Mouse (Mus musculus): Measurements from ENCODE around the gene Ctsk. TPM values are rescaled to one million over a fixed set of nuclear protein-coding genes. Genes with fewer than 3 reads are reported as not detected.

The Ctsk gene
- polyA plus RNA-seq, 1 experiment = 8.2 TPM

DNA sequence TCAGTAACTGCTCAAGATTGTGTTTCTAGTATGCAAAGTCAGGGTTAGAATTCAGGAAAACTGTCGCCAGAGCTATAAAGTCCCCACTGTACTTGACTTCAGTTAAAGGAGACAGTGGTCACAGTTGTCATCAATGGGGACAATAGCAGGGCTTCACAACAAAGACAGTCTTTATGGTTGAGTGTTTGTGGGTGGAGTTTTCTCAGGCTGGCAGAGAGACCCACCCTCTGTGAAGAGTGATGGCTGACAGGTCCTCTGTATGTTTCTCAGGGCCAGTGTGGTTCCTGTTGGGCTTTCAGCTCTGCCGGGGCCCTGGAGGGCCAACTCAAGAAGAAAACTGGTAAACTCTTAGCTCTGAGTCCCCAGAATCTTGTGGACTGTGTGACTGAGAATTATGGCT, 3.3 kb downstream of the Ctsk start:
- Histone ChIP-seq H3K4me3 (ENCODE audit: insufficient read depth, low read depth, low read length) (no peak overlapping the region), H3K27me3 (replicated peaks; ENCODE audit: control insufficient read depth, insufficient read depth, low read length) (no peaks in the 10 kb centered on the region), H3K27ac (ENCODE audit: insufficient read depth, low read depth, low read length) (no peak overlapping the region), H3K36me3 (ENCODE audit: control insufficient read depth, insufficient read depth, low read length) (no peaks in the 10 kb centered on the region), H3K4me1 (ENCODE audit: control insufficient read depth, insufficient read depth, low read length) (no peaks in the 10 kb centered on the region)
- WGBS = 62% methylated on average over 2 of the region's 2 CpGs
- DNase-seq = no peak
- TF ChIP-seq POLR2A (IDR thresholded peaks at IDR 0.05; ENCODE audit: low read depth, low read length) = no peak
- TF ChIP-seq CTCF (conservative IDR thresholded peaks at IDR 0.05; ENCODE audit: insufficient read depth, insufficient read length, low read depth, low read length) = no peak

GRCm38 (mm10) chr3:95509348-95509747, 10.3 kb downstream of the Ctsk start:
- Histone ChIP-seq H3K36me3 (ENCODE audit: control insufficient read depth, insufficient read depth, low read length) (no peaks in the 10 kb centered on the region), H3K27ac (ENCODE audit: insufficient read depth, low read depth, low read length) (no peak overlapping the region), H3K27me3 (replicated peaks; ENCODE audit: control insufficient read depth, insufficient read depth, low read length) (no peaks in the 10 kb centered on the region), H3K4me3 (ENCODE audit: insufficient read depth, low read depth, low read length) (no peak overlapping the region), H3K4me1 (ENCODE audit: control insufficient read depth, insufficient read depth, low read length) (no peaks in the 10 kb centered on the region)
- 58% methylated on average over 6 of the region's 6 CpGs for WGBS
- TF ChIP-seq CTCF (conservative IDR thresholded peaks at IDR 0.05; ENCODE audit: insufficient read depth, insufficient read length, low read depth, low read length) (no peak), POLR2A (IDR thresholded peaks at IDR 0.05; ENCODE audit: low read depth, low read length) (no peak)
- no peak for DNase-seq

GRCm38 (mm10) chr3:95511611-95512180, 12.6 kb downstream of the Ctsk start:
- DNase-seq = no peak
- Histone ChIP-seq H3K27me3 (replicated peaks; ENCODE audit: control insufficient read depth, insufficient read depth, low read length) (no peaks in the 10 kb centered on the region), H3K4me3 (ENCODE audit: insufficient read depth, low read depth, low read length) (no peak overlapping the region), H3K4me1 (ENCODE audit: control insufficient read depth, insufficient read depth, low read length) (no peaks in the 10 kb centered on the region), H3K27ac (ENCODE audit: insufficient read depth, low read depth, low read length) (no peak overlapping the region), H3K36me3 (ENCODE audit: control insufficient read depth, insufficient read depth, low read length) (no peaks in the 10 kb centered on the region)
- 68% methylated on average over 9 of the region's 9 CpGs for WGBS
- TF ChIP-seq POLR2A (IDR thresholded peaks at IDR 0.05; ENCODE audit: low read depth, low read length) (no peak), CTCF (conservative IDR thresholded peaks at IDR 0.05; ENCODE audit: insufficient read depth, insufficient read length, low read depth, low read length) (no peak)

DNA sequence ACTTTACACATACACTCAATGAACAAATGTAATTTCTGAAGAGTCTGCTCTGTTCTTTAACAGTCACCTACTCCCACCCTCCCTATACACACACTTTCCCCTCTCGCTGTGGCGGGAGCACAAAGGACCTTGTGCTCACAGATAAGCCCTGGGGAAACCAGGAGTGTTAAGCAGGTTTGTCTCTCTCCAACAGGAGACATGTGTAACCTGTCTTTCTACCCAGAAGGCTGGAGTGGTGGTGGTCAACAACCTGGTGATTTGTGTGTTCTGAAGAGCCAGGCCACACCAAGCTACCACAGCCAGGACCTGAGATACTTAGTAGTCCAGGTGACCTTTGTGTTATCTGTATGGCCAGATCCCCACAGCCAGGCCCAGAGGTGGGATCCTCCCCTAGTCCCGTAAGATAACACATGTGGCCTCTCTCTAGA, 17.6 kb downstream of the Ctsk start:
- WGBS = 98% methylated on average over 3 of the region's 3 CpGs
- Histone ChIP-seq H3K4me3 (ENCODE audit: insufficient read depth, low read depth, low read length) (no peak overlapping the region), H3K27ac (ENCODE audit: insufficient read depth, low read depth, low read length) (no peak overlapping the region), H3K4me1 (ENCODE audit: control insufficient read depth, insufficient read depth, low read length) (no peaks in the 10 kb centered on the region), H3K27me3 (replicated peaks; ENCODE audit: control insufficient read depth, insufficient read depth, low read length) (no peaks in the 10 kb centered on the region), H3K36me3 (ENCODE audit: control insufficient read depth, insufficient read depth, low read length) (no peaks in the 10 kb centered on the region)
- DNase-seq = no peak
- TF ChIP-seq CTCF (conservative IDR thresholded peaks at IDR 0.05; ENCODE audit: insufficient read depth, insufficient read length, low read depth, low read length) (no peak), POLR2A (IDR thresholded peaks at IDR 0.05; ENCODE audit: low read depth, low read length) (no peak)

- peak; percentile 67 for DNase-seq
- 8% methylated on average over 10 of the region's 10 CpGs for WGBS
- Histone ChIP-seq H3K4me3 (ENCODE audit: insufficient read depth, low read depth, low read length) (no peak overlapping the region), H3K27ac (ENCODE audit: insufficient read depth, low read depth, low read length) (no peak overlapping the region), H3K4me1 (ENCODE audit: control insufficient read depth, insufficient read depth, low read length) (no peaks in the 10 kb centered on the region), H3K27me3 (replicated peaks; ENCODE audit: control insufficient read depth, insufficient read depth, low read length) (no peaks in the 10 kb centered on the region), H3K36me3 (ENCODE audit: control insufficient read depth, insufficient read depth, low read length) (no peaks in the 10 kb centered on the region)
- no peak for TF ChIP-seq POLR2A (IDR thresholded peaks at IDR 0.05; ENCODE audit: low read depth, low read length)
- TF ChIP-seq CTCF (conservative IDR thresholded peaks at IDR 0.05; ENCODE audit: insufficient read depth, insufficient read length, low read depth, low read length) = peak; percentile 89
Observed at GRCm38 (mm10) chr3:95517493-95517898, 18.4 kb downstream of the Ctsk start.

GRCm38 (mm10) chr3:95518891-95519290, 19.8 kb downstream of the Ctsk start:
- no peak overlapping the region for H3K4me3 ChIP-seq (ENCODE audit: insufficient read depth, low read depth, low read length)
- H3K27me3 ChIP-seq (replicated peaks; ENCODE audit: control insufficient read depth, insufficient read depth, low read length) = no peaks in the 10 kb centered on the region
- no peak overlapping the region for H3K27ac ChIP-seq (ENCODE audit: insufficient read depth, low read depth, low read length)
- no peaks in the 10 kb centered on the region for H3K36me3 ChIP-seq (ENCODE audit: control insufficient read depth, insufficient read depth, low read length)
- DNase-seq = no peak
- H3K4me1 ChIP-seq (ENCODE audit: control insufficient read depth, insufficient read depth, low read length) = no peaks in the 10 kb centered on the region
- no peak for TF ChIP-seq POLR2A (IDR thresholded peaks at IDR 0.05; ENCODE audit: low read depth, low read length)
- TF ChIP-seq CTCF (conservative IDR thresholded peaks at IDR 0.05; ENCODE audit: insufficient read depth, insufficient read length, low read depth, low read length) = no peak
- WGBS = 80% methylated on average over 7 of the region's 7 CpGs

DNA sequence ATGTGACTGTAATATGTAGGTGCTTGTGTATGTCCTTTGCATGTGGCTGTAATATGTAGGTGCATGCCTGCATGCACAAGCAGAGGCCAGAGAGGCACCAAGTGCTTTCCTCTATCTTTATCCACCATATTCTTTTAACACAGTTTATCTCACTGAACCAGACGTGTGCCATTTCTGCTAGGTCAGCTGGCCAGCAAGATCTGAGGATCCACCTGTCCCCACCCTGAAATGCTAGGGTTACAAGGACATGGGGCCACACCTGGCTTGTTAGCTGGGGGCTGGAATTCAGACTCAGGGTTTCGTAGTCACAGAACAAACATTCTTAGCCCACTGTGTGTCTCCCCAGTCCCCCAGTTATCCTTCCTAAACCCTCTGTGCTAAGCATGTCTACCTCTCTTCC, 20.3 kb downstream of the Ctsk start:
- no peak for TF ChIP-seq POLR2A (IDR thresholded peaks at IDR 0.05; ENCODE audit: low read depth, low read length)
- no peak for TF ChIP-seq CTCF (conservative IDR thresholded peaks at IDR 0.05; ENCODE audit: insufficient read depth, insufficient read length, low read depth, low read length)
- no peak overlapping the region for H3K4me3 ChIP-seq (ENCODE audit: insufficient read depth, low read depth, low read length)
- no peaks in the 10 kb centered on the region for H3K36me3 ChIP-seq (ENCODE audit: control insufficient read depth, insufficient read depth, low read length)
- no peaks in the 10 kb centered on the region for H3K4me1 ChIP-seq (ENCODE audit: control insufficient read depth, insufficient read depth, low read length)
- DNase-seq = no peak
- no peaks in the 10 kb centered on the region for H3K27me3 ChIP-seq (replicated peaks; ENCODE audit: control insufficient read depth, insufficient read depth, low read length)
- 94% methylated on average over 2 of the region's 2 CpGs for WGBS
- H3K27ac ChIP-seq (ENCODE audit: insufficient read depth, low read depth, low read length) = no peak overlapping the region
